Mouse (Mus musculus) embryonic facial prominence, embryonic 15.5 days (tissue): ENCODE data around the gene Slc16a6. TPM values are rescaled to one million over a fixed set of nuclear protein-coding genes. Genes with fewer than 3 reads are reported as not detected.
A peak's percentile ranks its signal among the peaks of the same experiment; 100 is the strongest.

ENCODE experiments used
- ATAC-seq: fragments of 200-750 bp; cut with Nextera tagmentation; 2 replicates; pipeline ENCODE4 v1.8.0; 2017; ENCODE audit warnings: low read depth, moderate TSS enrichment; ENCODE audit not compliant: insufficient number of reproducible peaks, low FRiP score, low TSS enrichment
- H3K27ac ChIP-seq: fragments of 300-500 bp; sonication (generic); replicated peaks from 2 replicates; pipeline ENCODE4 v1.5.1; 2015; ENCODE audit warnings: mild to moderate bottlenecking, inconsistent platforms
- H3K27me3 ChIP-seq: fragments of 300-500 bp; sonication (generic); 2 replicates; pipeline ENCODE4 v1.6.1; 2015; ENCODE audit warnings: inconsistent platforms
- H3K36me3 ChIP-seq: fragments of 300-500 bp; sonication (generic); 2 replicates; pipeline ENCODE4 v1.6.1; 2015; ENCODE audit warnings: mild to moderate bottlenecking, inconsistent platforms
- H3K4me1 ChIP-seq: fragments of 300-500 bp; sonication (generic); 2 replicates; pipeline ENCODE4 v1.6.1; 2015; ENCODE audit warnings: inconsistent platforms
- H3K4me2 ChIP-seq: fragments of 300-500 bp; sonication (generic); replicated peaks from 2 replicates; pipeline ENCODE4 v1.6.1; 2015; ENCODE audit warnings: mild to moderate bottlenecking, inconsistent platforms
- H3K4me3 ChIP-seq: fragments of 300-500 bp; sonication (generic); replicated peaks from 2 replicates; pipeline ENCODE4 v1.5.1; 2015; ENCODE audit warnings: mild to moderate bottlenecking, inconsistent platforms
- H3K9ac ChIP-seq: fragments of 300-500 bp; sonication (generic); 2 replicates; pipeline ENCODE4 v1.6.1; 2015; ENCODE audit warnings: inconsistent platforms
- H3K9me3 ChIP-seq: fragments of 300-500 bp; sonication (generic); replicated peaks from 2 replicates; pipeline ENCODE4 v1.6.1; 2016; ENCODE audit warnings: inconsistent platforms
- WGBS: fragments of 180-500 bp; shearing (Covaris S2); methylation state at CpG from one replicate; pipeline ENCODE4 v1.1.7; 2015; 5-methylcytosine and 5-hydroxymethylcytosine counted together
- polyA plus RNA-seq: library from polyadenylated mRNA; unstranded; fragments of >200 nt; fragmentation: Nextera tagmentation; extraction: Ambion mirVana; gene quantifications from 2 replicates; pipeline ENCODE4 v1.2.1, GENCODE M21; 2015

The Slc16a6 gene
- polyA plus RNA-seq, 1 experiment from 2014 or later, result 7.5 TPM

DNA sequence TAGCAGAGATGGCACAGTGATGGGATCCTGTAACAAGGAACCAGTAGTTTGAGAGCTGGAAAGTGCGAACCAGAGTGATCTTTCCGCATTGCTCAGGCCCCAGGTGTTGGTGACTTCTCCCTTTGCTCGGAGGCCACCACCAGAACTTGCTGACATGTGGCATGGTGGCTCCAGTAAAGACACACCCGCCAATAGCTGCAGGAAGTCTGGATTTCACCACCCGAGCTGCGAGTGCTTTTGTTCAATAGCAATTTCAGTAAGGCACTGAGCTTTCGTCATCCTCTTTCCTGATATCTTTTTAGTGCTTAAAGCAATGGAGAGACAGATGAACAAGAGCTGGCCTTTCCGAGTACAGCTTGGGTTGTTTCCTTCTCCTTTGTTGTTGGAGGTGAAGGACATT, 7.0 kb upstream of the Slc16a6 start:
- H3K4me3 ChIP-seq, result no peak overlapping the region
- ATAC-seq, result no peak
- peaks cover 11% of the 10 kb centered on the region for H3K27me3 ChIP-seq
- no peaks in the 10 kb centered on the region for H3K4me1 ChIP-seq
- H3K4me2 ChIP-seq, result no peak overlapping the region
- H3K36me3 ChIP-seq, result no peaks in the 10 kb centered on the region
- H3K9me3 ChIP-seq, result no peaks in the 10 kb centered on the region
- H3K9ac ChIP-seq, result no peak overlapping the region
- 67% methylated on average over 8 of the region's 8 CpGs for WGBS
- no peak overlapping the region for H3K27ac ChIP-seq

DNA sequence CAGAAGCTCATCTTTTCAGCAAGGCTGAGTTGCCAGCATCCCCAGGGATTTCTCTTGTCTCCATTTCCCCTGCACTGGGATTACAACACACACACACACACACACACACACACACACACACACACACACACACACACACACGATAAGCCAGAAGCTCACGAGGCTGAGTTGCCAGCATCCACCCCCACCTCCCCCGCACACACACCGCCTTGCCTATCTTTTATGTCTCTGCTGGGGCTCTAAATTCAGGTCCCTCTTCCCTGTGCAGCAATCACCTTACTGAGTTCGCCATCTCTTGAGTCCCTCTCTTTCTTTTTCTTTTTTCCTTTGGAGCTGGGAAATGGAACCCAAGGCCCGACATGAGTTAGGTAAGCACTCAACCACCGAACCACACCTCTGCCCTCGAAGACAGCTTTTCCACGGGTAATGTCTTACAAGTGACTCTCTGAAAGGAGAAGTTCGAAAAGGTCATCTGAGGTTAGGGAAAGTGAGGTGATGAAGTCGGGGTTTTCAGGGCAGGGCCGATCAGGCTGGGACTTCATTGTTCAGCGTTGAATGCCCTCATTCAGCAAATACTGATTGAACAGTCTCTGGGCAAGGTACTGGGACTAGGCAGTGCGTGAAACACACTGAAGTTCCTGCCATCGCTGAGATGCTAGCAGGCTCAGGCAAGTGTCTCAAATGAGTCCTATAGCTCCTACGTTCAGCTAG, 6.3 kb upstream of the Slc16a6 start:
- no peaks in the 10 kb centered on the region for H3K9me3 ChIP-seq
- H3K27ac ChIP-seq, result no peak overlapping the region
- H3K27me3 ChIP-seq, result peaks cover 16% of the 10 kb centered on the region
- 59% methylated on average over 16 of the region's 16 CpGs for WGBS
- H3K4me2 ChIP-seq, result no peak overlapping the region
- no peak overlapping the region for H3K4me3 ChIP-seq
- no peak overlapping the region for H3K9ac ChIP-seq
- no peaks in the 10 kb centered on the region for H3K4me1 ChIP-seq
- no peak for ATAC-seq
- H3K36me3 ChIP-seq, result no peaks in the 10 kb centered on the region

DNA sequence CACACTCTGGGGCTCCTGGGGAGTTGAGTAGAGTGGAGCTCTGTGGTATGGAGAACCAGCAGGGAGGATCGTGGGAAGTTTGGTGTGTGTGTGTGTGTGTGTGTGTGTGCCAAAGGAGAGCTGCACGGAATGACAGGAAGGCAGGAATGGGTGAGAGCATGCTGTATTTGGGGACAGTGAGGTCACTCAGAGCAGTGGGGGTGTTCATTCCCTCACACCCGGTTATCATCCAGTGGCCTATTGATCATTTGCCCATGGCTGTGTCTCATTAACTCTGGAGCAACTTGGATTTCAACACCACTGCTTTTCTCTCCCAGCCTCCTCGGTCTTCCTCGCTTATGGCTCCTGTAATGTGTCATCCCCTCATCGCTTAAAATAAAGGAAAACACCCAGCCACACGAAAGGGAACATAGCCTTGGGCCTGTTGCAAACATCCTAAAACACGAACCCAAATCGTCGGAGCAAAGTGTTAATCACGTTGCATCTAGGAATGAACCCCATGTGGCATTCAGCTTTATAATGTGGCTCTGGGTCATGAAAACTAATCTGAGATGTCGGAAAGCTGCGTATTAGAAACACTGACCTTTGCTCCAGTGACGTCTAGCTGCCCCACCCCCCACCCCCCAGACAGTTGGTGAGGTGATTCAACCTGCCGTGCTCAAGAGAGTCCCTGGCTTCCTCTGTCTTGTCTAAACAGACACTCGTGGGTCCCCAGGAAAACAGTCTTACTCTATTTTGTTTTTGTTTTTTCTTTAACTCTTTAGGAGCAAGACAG, 4.4 kb upstream of the Slc16a6 start:
- Histone ChIP-seq H3K27me3 (peaks cover 21% of the 10 kb centered on the region), H3K36me3 (no peaks in the 10 kb centered on the region), H3K4me3 (no peak overlapping the region), H3K9ac (no peak overlapping the region), H3K27ac (no peak overlapping the region), H3K4me1 (0 out of 2 replicates have a peak, but pooled peaks cover 5% of the 10 kb centered on the region), H3K9me3 (no peaks in the 10 kb centered on the region), H3K4me2 (no peak overlapping the region)
- WGBS, result 28% methylated on average over 16 of the region's 16 CpGs
- ATAC-seq, result no peak

DNA sequence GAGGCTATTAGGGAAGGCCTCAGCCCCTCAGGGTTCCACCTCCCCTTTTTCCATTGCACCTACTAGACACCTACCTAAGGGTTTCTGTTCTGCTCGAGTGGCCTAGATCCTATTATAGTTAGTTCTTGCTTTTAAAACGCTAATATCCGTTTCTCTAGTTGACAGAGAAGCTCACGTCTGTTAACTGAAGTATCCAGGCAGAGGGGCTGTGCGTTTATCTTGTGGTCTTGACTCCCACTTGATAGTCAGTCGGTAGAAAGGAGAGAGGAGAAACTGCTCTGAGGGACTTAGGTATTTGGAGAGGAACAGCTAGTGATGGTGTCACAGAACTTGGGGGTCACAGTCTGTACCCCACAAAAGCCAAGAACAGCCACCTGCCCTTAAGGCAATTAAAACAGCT, 3.3 kb upstream of the Slc16a6 start:
- Histone ChIP-seq H3K27me3 (peaks cover 26% of the 10 kb centered on the region), H3K4me1 (peaks cover 12% of the 10 kb centered on the region; the same call in 1 of the 2 replicates), H3K27ac (no peak overlapping the region), H3K9ac (no peak overlapping the region), H3K9me3 (no peaks in the 10 kb centered on the region), H3K4me2 (no peak overlapping the region), H3K4me3 (no peak overlapping the region), H3K36me3 (no peaks in the 10 kb centered on the region)
- ATAC-seq, result no peak
- 58% methylated on average over 6 of the region's 6 CpGs for WGBS

DNA sequence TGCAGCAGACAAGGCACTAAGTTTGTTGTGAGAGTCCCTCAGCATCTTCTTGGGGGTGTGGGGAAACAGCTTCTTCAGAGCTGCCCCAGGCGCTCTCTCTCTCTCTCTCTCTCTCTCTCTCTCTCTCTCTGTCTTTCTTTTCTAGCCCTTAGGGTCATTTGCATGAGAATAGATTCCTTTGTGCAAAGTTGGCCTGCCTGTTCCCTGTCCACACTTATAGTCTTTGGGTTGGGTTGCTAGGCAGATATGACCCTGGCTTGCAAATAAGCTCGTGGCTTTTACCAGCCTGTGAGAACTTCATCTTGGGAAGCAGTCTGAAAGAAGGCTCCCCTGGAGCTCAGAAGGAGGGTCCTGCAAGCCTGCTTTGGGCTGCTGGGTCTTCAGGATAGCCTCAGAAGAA, 2.8 kb upstream of the Slc16a6 start:
- no peak overlapping the region for H3K27ac ChIP-seq
- 34% methylated on average over 2 of the region's 2 CpGs for WGBS
- H3K36me3 ChIP-seq, result no peaks in the 10 kb centered on the region

DNA sequence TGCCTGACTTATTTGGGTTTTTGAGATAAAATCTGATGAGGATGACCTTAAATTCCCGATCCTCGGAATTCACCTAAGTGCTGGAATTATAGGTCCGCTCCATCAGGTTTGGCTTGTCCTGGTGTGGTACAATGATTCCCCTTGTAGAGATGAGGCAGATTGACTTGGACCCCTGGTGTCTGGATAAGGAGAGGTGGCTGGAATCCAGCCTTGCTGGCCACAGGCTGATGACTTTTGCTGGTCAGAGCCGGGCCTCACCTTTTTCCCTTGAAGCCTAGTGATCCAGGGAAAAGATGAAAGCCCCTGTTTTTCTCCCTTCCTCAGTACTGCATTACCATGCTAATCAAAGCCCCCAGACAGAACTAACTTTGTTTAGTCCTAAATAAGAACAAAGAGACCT, 2.3 kb upstream of the Slc16a6 start:
- H3K9ac ChIP-seq, result no peak overlapping the region
- 67% methylated on average over 4 of the region's 4 CpGs for WGBS
- no peaks in the 10 kb centered on the region for H3K9me3 ChIP-seq
- H3K27me3 ChIP-seq, result peaks cover 29% of the 10 kb centered on the region
- H3K4me2 ChIP-seq, result no peak overlapping the region
- ATAC-seq, result no peak
- no peak overlapping the region for H3K27ac ChIP-seq
- H3K4me3 ChIP-seq, result no peak overlapping the region
- H3K36me3 ChIP-seq, result no peaks in the 10 kb centered on the region
- peaks cover 12% of the 10 kb centered on the region; the same call in 1 of the 2 replicates for H3K4me1 ChIP-seq

More for the DNA sequence above, 2.8 kb upstream of the Slc16a6 start:
- peaks cover 26% of the 10 kb centered on the region for H3K27me3 ChIP-seq
- H3K9ac ChIP-seq, result no peak overlapping the region
- no peak overlapping the region for H3K4me3 ChIP-seq
- H3K9me3 ChIP-seq, result no peaks in the 10 kb centered on the region
- peaks cover 12% of the 10 kb centered on the region; the same call in 1 of the 2 replicates for H3K4me1 ChIP-seq
- ATAC-seq, result no peak
- no peak overlapping the region for H3K4me2 ChIP-seq

DNA sequence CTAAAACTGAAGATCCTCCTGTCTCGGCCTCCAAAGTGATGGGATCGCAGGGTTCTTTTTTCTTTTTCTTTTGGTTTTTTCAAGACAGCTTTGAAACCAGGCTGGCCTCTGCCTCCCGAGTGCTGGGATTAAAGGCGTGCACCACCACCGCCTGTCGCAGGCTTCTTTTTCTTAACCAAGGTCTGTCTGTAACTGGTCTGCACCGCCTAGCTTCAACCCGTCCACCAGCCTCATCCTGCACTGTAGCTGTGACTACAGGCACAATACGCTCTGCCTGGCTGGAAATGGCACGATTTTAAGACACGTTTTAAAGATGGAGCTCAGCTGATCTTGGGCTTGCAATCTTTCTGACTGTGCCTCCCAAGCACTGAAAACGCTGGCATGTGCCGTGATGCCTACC, 1.4 kb upstream of the Slc16a6 start:
- peaks cover 12% of the 10 kb centered on the region; the same call in 1 of the 2 replicates for H3K4me1 ChIP-seq
- no peak overlapping the region for H3K27ac ChIP-seq
- H3K36me3 ChIP-seq, result no peaks in the 10 kb centered on the region
- WGBS, result 82% methylated on average over 13 of the region's 13 CpGs
- no peak for ATAC-seq
- no peak overlapping the region for H3K4me2 ChIP-seq
- no peak overlapping the region for H3K9ac ChIP-seq
- peaks cover 33% of the 10 kb centered on the region for H3K27me3 ChIP-seq
- H3K9me3 ChIP-seq, result no peaks in the 10 kb centered on the region
- H3K4me3 ChIP-seq, result no peak overlapping the region

DNA sequence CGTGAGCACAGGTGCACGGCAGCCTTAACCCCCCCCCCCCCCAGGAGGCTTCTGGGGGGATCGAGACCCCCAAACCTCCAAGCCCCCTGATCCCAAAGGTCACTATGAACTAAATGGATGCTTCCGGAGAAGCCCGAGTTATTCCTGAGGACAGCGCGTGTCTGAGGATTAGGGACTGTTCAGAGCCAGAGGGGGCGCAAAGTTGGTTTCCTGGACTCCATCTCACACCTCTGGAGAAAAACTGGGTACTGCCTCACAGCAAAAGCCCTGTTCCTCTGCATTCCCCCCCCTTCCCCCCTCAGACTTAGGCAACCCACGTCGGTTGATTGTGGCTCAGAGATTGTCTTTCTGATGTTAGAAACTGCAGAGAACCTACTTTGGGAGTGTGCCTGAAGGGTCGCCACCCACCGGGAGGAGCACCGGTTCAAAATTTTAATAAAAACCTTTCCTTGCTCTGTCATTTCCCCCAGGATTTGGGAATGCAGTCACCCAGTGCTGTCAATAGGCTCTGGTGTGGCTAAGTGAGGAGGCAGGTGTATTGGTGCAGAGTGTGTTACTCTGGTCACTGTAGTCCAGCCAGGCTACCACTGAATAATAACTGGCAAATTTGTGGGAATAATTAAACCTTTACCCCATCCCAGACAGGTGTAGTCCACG, 816 bp upstream of the Slc16a6 start:
- Histone ChIP-seq H3K4me3 (peak overlapping the region; percentile 74), H3K27me3 (peaks cover 33% of the 10 kb centered on the region), H3K27ac (no peak overlapping the region), H3K4me1 (peaks cover 12% of the 10 kb centered on the region; the same call in 1 of the 2 replicates), H3K36me3 (no peaks in the 10 kb centered on the region), H3K9ac (peak overlapping the region; percentile 56; the same call in 1 of the 2 replicates), H3K4me2 (peak overlapping the region; percentile 98), H3K9me3 (no peaks in the 10 kb centered on the region)
- peak; percentile 25; the same call in 1 of the 2 replicates for ATAC-seq
- WGBS, result 7% methylated on average over 14 of the region's 14 CpGs

DNA sequence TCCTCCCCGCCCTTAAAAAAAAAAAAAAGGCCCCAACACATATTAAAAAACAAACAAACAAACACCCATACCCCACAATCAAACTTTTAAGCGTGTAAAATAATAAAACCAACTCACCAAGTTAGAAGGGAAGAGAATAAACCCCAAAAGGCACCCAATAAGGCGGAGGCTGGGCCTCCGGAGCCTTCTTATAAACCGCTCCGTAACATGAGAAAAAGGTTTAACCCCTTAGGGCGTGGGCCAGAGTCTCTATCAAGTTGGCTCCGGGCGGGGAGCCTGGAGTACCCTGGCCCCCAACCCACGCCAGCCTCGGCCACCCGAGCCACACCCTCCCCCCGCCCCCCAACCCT, 602 bp downstream of the Slc16a6 start:
- peak overlapping the region; percentile 98 for H3K4me2 ChIP-seq
- H3K27ac ChIP-seq, result peak overlapping the region; percentile 75
- peak overlapping the region; percentile 74 for H3K4me3 ChIP-seq
- WGBS, result 0% methylated on average over 13 of the region's 13 CpGs
- H3K4me1 ChIP-seq, result peaks cover 12% of the 10 kb centered on the region; the same call in 1 of the 2 replicates
- H3K9me3 ChIP-seq, result no peaks in the 10 kb centered on the region
- H3K9ac ChIP-seq, result peak overlapping the region; percentile 56
- peaks cover 33% of the 10 kb centered on the region for H3K27me3 ChIP-seq
- ATAC-seq, result 0 out of 2 replicates have a peak, but pooled peaks have one; percentile 21
- H3K36me3 ChIP-seq, result no peaks in the 10 kb centered on the region

DNA sequence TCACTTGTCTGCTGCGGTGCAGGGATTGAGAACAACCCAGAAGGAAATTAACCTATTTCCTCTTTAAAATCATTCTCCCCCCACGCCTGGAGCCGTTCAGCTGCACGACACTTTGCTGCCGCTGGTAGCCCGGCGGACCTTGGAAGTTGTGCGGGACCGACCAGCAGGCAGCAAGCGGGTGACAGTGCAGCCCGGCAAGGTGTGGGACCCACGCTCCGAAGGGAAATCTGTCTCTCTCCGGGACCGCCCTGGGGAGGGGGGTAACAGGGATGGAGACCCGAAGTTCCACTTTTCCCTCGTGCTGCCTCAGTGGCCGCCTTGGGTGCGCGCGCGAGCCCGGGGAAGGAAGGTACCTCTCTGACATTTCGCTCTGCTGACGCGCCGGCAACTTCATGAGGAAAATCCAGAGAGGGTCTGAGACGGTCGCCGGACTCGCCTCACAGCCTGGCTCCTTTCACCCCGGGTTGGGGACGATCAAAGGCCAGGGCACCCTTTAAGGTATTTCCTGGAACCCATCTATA, 1.2 kb downstream of the Slc16a6 start:
- no peaks in the 10 kb centered on the region for H3K36me3 ChIP-seq
- H3K4me1 ChIP-seq, result peaks cover 12% of the 10 kb centered on the region; the same call in 1 of the 2 replicates
- under 1% methylated on average over 33 of the region's 33 CpGs for WGBS
- peaks cover 32% of the 10 kb centered on the region for H3K27me3 ChIP-seq
- peak overlapping the region; percentile 74 for H3K4me3 ChIP-seq
- H3K27ac ChIP-seq, result no peak overlapping the region
- no peak for ATAC-seq
- H3K9me3 ChIP-seq, result no peaks in the 10 kb centered on the region
- peak overlapping the region; percentile 56 for H3K9ac ChIP-seq
- peak overlapping the region; percentile 98 for H3K4me2 ChIP-seq
